Mouse (Mus musculus): ENCODE data around the gene Tsacc. TPM values are rescaled to one million over a fixed set of nuclear protein-coding genes. Genes with fewer than 3 reads are reported as not detected.
A peak's percentile ranks its signal among the peaks of the same experiment; 100 is the strongest.

Gene Tsacc
- polyA plus RNA-seq, 1 experiment from 2014 or later: 9.0 TPM

GRCm38 (mm10) chr3:88237556-88238194 is 59.1 kb downstream of the Tsacc start:
- Histone ChIP-seq H3K4me3 (ENCODE audit: low read depth, low read length) (no peak overlapping the region), H3K36me3 (ENCODE audit: control insufficient read depth, insufficient read depth, low read length) (no peaks in the 10 kb centered on the region), H3K4me2 (ENCODE audit: low read depth, low read length) (no peak overlapping the region), H3K27ac (ENCODE audit: low read depth, low read length) (peak overlapping the region; percentile 78), H3K9me3 (ENCODE audit: control insufficient read depth, low read length) (no peaks in the 10 kb centered on the region), H3K4me1 (ENCODE audit: control insufficient read depth, insufficient read depth, low read length) (peaks cover 17% of the 10 kb centered on the region), H3K27me3 (ENCODE audit: control insufficient read depth, insufficient read depth, low read length) (no peaks in the 10 kb centered on the region), H3K9ac (replicated peaks; ENCODE audit: low read depth, low read length) (0 out of 2 replicates have a peak overlapping the region, but pooled peaks have one; percentile 17)
- no peak for ATAC-seq (ENCODE audit: low read depth)
- WGBS: 7% methylated on average over 10 of the region's 10 CpGs

- no peaks in the 10 kb centered on the region for H3K27me3 ChIP-seq (ENCODE audit: control insufficient read depth, insufficient read depth, low read length)
- peak overlapping the region; percentile 78; the same call in 1 of the 2 replicates for H3K27ac ChIP-seq (ENCODE audit: low read depth, low read length)
- no peak overlapping the region for H3K4me3 ChIP-seq (ENCODE audit: low read depth, low read length)
- no peak overlapping the region for H3K4me2 ChIP-seq (ENCODE audit: low read depth, low read length)
- H3K36me3 ChIP-seq (ENCODE audit: control insufficient read depth, insufficient read depth, low read length): no peaks in the 10 kb centered on the region
- no peak overlapping the region for H3K9ac ChIP-seq (replicated peaks; ENCODE audit: low read depth, low read length)
- 24% methylated on average over 6 of the region's 6 CpGs for WGBS
- H3K9me3 ChIP-seq (ENCODE audit: control insufficient read depth, low read length): no peaks in the 10 kb centered on the region
- ATAC-seq (ENCODE audit: low read depth): no peak
- H3K4me1 ChIP-seq (ENCODE audit: control insufficient read depth, insufficient read depth, low read length): peaks cover 18% of the 10 kb centered on the region
Observed at GRCm38 (mm10) chr3:88237161-88237555, 59.6 kb downstream of the Tsacc start.

- H3K4me1 ChIP-seq (ENCODE audit: control insufficient read depth, insufficient read depth, low read length): peaks cover 26% of the 10 kb centered on the region; the same call in 1 of the 2 replicates
- ATAC-seq (ENCODE audit: low read depth): no peak
- no peak overlapping the region for H3K9ac ChIP-seq (replicated peaks; ENCODE audit: low read depth, low read length)
Observed at GRCm38 (mm10) chr3:88235616-88236015, 61.2 kb downstream of the Tsacc start.

GRCm38 (mm10) chr3:88235216-88235615 is 61.6 kb downstream of the Tsacc start:
- Histone ChIP-seq H3K4me1 (ENCODE audit: control insufficient read depth, insufficient read depth, low read length) (peaks cover 30% of the 10 kb centered on the region; the same call in 1 of the 2 replicates), H3K9ac (replicated peaks; ENCODE audit: low read depth, low read length) (no peak overlapping the region), H3K27ac (ENCODE audit: low read depth, low read length) (peak overlapping the region; percentile 76), H3K9me3 (ENCODE audit: control insufficient read depth, low read length) (no peaks in the 10 kb centered on the region), H3K4me3 (ENCODE audit: low read depth, low read length) (no peak overlapping the region), H3K36me3 (ENCODE audit: control insufficient read depth, insufficient read depth, low read length) (peaks cover 1% of the 10 kb centered on the region; the same call in 1 of the 2 replicates), H3K4me2 (ENCODE audit: low read depth, low read length) (no peak overlapping the region), H3K27me3 (ENCODE audit: control insufficient read depth, insufficient read depth, low read length) (no peaks in the 10 kb centered on the region)
- WGBS: 2% methylated on average over 3 of the region's 3 CpGs
- ATAC-seq (ENCODE audit: low read depth): no peak

More at GRCm38 (mm10) chr3:88235616-88236015, 61.2 kb downstream of the Tsacc start:
- H3K4me2 ChIP-seq (ENCODE audit: low read depth, low read length): no peak overlapping the region
- no peak overlapping the region for H3K4me3 ChIP-seq (ENCODE audit: low read depth, low read length)
- H3K36me3 ChIP-seq (ENCODE audit: control insufficient read depth, insufficient read depth, low read length): no peaks in the 10 kb centered on the region
- H3K9me3 ChIP-seq (ENCODE audit: control insufficient read depth, low read length): no peaks in the 10 kb centered on the region
- H3K27me3 ChIP-seq (ENCODE audit: control insufficient read depth, insufficient read depth, low read length): no peaks in the 10 kb centered on the region
- 27% methylated on average over 2 of the region's 2 CpGs for WGBS
- peak overlapping the region; percentile 76 for H3K27ac ChIP-seq (ENCODE audit: low read depth, low read length)

- Histone ChIP-seq H3K4me3 (ENCODE audit: low read depth, low read length) (no peak overlapping the region), H3K27me3 (ENCODE audit: control insufficient read depth, insufficient read depth, low read length) (no peaks in the 10 kb centered on the region), H3K4me2 (ENCODE audit: low read depth, low read length) (no peak overlapping the region), H3K36me3 (ENCODE audit: control insufficient read depth, insufficient read depth, low read length) (peaks cover 11% of the 10 kb centered on the region), H3K27ac (ENCODE audit: low read depth, low read length) (peak overlapping the region; percentile 89), H3K9ac (replicated peaks; ENCODE audit: low read depth, low read length) (no peak overlapping the region), H3K4me1 (ENCODE audit: control insufficient read depth, insufficient read depth, low read length) (peaks cover 40% of the 10 kb centered on the region), H3K9me3 (ENCODE audit: control insufficient read depth, low read length) (no peaks in the 10 kb centered on the region)
- no peak for ATAC-seq (ENCODE audit: low read depth)
- WGBS: 46% methylated on average over 8 of the region's 8 CpGs
Observed at GRCm38 (mm10) chr3:88234041-88234440, 62.8 kb downstream of the Tsacc start.

- no peak for ATAC-seq (ENCODE audit: low read depth)
- Histone ChIP-seq H3K9ac (replicated peaks; ENCODE audit: low read depth, low read length) (no peak overlapping the region), H3K4me1 (ENCODE audit: control insufficient read depth, insufficient read depth, low read length) (peaks cover 46% of the 10 kb centered on the region), H3K27me3 (ENCODE audit: control insufficient read depth, insufficient read depth, low read length) (no peaks in the 10 kb centered on the region), H3K27ac (ENCODE audit: low read depth, low read length) (peak overlapping the region; percentile 89), H3K36me3 (ENCODE audit: control insufficient read depth, insufficient read depth, low read length) (peaks cover 19% of the 10 kb centered on the region), H3K4me3 (ENCODE audit: low read depth, low read length) (no peak overlapping the region), H3K9me3 (ENCODE audit: control insufficient read depth, low read length) (no peaks in the 10 kb centered on the region), H3K4me2 (ENCODE audit: low read depth, low read length) (no peak overlapping the region)
- 15% methylated on average over 7 of the region's 7 CpGs for WGBS
Observed at GRCm38 (mm10) chr3:88232851-88233649, 63.7 kb downstream of the Tsacc start.

Other genes starting within 250 kb of the Tsacc start
- gene Naxe, start 238.5 kb downstream of the Tsacc start, polyA plus RNA-seq (2014; fragmentation: Nextera tagmentation; extraction: Ambion mirVana): 157 and 167 TPM in 2 replicates
- gene Ttc24, start 218.7 kb downstream of the Tsacc start, polyA plus RNA-seq (2014; fragmentation: Nextera tagmentation; extraction: Ambion mirVana): not detected in 2 replicates
- gene Iqgap3, start 215.0 kb downstream of the Tsacc start, polyA plus RNA-seq (2014; fragmentation: Nextera tagmentation; extraction: Ambion mirVana): 1.2 and 2.5 TPM in 2 replicates
- gene Mef2d, start 154.6 kb downstream of the Tsacc start, polyA plus RNA-seq (2014; fragmentation: Nextera tagmentation; extraction: Ambion mirVana): 19.6 and 20.4 TPM in 2 replicates
- gene Rhbg, start 42.3 kb downstream of the Tsacc start, polyA plus RNA-seq (2014; fragmentation: Nextera tagmentation; extraction: Ambion mirVana): 0.51 and 0.85 TPM in 2 replicates
- gene Gm38392, start 9.8 kb downstream of the Tsacc start, polyA plus RNA-seq (2014; fragmentation: Nextera tagmentation; extraction: Ambion mirVana): 0.72 TPM in 1 of 2 replicates, not detected in the other
- gene Cct3, start 117 bp upstream of the Tsacc start, polyA plus RNA-seq (2014; fragmentation: Nextera tagmentation; extraction: Ambion mirVana): 427 and 462 TPM in 2 replicates
- gene Glmp, start 28.0 kb upstream of the Tsacc start, polyA plus RNA-seq (2014; fragmentation: Nextera tagmentation; extraction: Ambion mirVana): 65.0 and 76.4 TPM in 2 replicates
- gene Tmem79, start 39.1 kb upstream of the Tsacc start, polyA plus RNA-seq (2014; fragmentation: Nextera tagmentation; extraction: Ambion mirVana): 0.90 and 0.99 TPM in 2 replicates
- gene Smg5, start 39.3 kb upstream of the Tsacc start, polyA plus RNA-seq (2014; fragmentation: Nextera tagmentation; extraction: Ambion mirVana): 47.6 and 49.0 TPM in 2 replicates
- gene Paqr6, start 67.6 kb upstream of the Tsacc start, polyA plus RNA-seq (2014; fragmentation: Nextera tagmentation; extraction: Ambion mirVana): 0.35 and 1.6 TPM in 2 replicates
- 0.28 TPM in 1 of 2 replicates, not detected in the other for gene Bglap3, start 75.7 kb upstream of the Tsacc start, polyA plus RNA-seq (2014; fragmentation: Nextera tagmentation; extraction: Ambion mirVana)
- gene Bglap2, start 81.7 kb upstream of the Tsacc start, polyA plus RNA-seq (2014; fragmentation: Nextera tagmentation; extraction: Ambion mirVana): not detected in 2 replicates
- gene Bglap, start 87.5 kb upstream of the Tsacc start, polyA plus RNA-seq (2014; fragmentation: Nextera tagmentation; extraction: Ambion mirVana): not detected in 2 replicates
- 19.3 and 22.2 TPM in 2 replicates for gene Pmf1, start 113.3 kb upstream of the Tsacc start, polyA plus RNA-seq (2014; fragmentation: Nextera tagmentation; extraction: Ambion mirVana)
- gene Slc25a44, start 128.1 kb upstream of the Tsacc start, polyA plus RNA-seq (2014; fragmentation: Nextera tagmentation; extraction: Ambion mirVana): 40.8 and 42.5 TPM in 2 replicates
- gene Sema4a, start 164.2 kb upstream of the Tsacc start, polyA plus RNA-seq (2014; fragmentation: Nextera tagmentation; extraction: Ambion mirVana): 20.8 and 21.5 TPM in 2 replicates
- gene Lmna, start 213.0 kb upstream of the Tsacc start, polyA plus RNA-seq (2014; fragmentation: Nextera tagmentation; extraction: Ambion mirVana): 41.0 and 41.4 TPM in 2 replicates
- 34.0 and 35.3 TPM in 2 replicates for gene Mex3a, start 235.4 kb upstream of the Tsacc start, polyA plus RNA-seq (2014; fragmentation: Nextera tagmentation; extraction: Ambion mirVana)

Data from neural tube, embryonic 14.5 days (tissue).